Mouse (Mus musculus): ENCODE measurements at regions not wholly inside any gene's neighbourhood (a gene's known extent, or its start where the extent isn't known, plus 50 kb on each side); places are given as distances from the start of the nearest gene placed in this dataset.

DNA sequence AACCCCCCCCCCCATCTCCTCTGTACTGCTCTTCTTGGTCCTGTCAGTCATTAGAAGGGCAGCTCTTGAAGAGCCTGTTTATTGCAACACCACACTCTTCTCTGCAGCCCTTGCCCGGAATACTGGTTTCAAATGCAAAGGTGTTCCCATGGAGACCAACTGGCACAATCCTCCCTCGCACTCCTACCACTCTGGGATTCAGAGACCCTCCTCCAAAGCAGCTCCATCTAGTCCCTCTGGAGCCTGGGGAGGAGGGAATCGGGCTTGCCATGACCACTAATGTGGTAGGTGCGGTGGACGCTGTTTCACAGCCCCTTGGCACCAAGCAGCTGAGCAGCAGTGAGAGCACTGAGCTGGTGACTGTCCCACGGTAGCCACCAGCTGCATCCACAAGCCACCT lies 83.1 kb downstream of the Stk35 start:
- no peak for DNase-seq
- intact Hi-C loops (cut with DNase I) = loop anchor here (2.0 kb wide), 1 partner anchor 283 kb away; no protein-coding TSS in a partner anchor

DNA sequence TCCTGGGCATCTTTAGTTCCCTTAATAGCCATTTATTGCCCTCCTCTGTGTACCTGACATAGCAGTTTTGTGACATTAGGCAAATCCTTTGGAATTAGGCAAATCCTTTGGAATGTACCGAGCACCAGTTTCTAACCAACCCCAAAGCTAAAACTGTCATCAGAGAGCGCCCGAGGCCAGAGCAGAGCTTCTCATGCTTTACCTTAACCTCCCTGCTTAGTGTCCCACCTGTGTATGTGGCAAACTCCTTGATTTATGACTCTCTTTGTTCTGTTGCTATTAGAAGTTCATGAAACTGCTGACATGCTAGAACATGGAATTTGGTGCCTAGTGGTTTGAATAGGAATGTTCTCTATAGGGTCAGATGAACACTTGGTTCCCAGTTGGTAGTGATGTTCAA lies 84.0 kb downstream of the Stk35 start:
- DNase-seq = no peak
- intact Hi-C loops (cut with DNase I) = no loop called here

DNA sequence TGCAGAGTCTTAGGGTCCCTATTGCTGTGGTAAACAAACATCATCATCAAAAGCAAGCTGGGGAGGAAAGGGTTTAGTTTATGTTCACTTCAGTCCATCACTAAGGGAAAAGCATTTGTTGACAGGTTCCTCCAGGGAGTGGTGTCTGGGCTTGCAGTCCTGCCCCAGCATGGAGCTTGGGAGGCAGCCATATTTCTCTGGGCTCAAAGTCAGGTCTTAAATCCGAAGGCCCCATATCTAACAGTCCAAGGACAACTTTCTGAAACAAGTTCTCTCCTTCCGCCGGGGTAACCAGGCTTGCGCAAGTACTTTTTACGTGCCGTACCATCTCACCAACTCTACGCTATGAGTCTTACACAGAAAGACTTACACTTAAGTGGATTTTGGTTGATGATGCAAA lies 85.2 kb downstream of the Stk35 start:
- DNase-seq = peak in 1 of 2 experiments; percentile 39

DNA sequence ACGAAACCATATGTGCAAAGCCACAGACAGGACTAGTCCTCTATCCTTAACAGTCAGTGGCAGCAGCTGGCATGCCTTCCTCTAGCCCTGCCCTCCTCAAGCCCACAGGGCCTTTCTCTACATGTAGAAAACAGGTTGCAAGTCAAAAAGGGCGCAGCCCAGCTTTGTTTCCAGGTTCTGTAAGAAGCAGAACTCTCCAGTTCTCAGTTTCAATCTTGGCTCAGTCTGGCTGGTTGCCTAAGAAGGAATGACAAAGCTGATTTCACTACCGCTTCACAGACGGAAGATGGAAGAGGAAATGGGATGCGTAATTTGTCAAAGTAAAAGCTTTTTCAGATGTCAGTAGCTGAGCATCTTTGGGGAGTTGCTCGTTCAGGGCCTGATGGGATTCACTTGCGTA lies 92.9 kb downstream of the Stk35 start:
- DNase-seq = peak; percentile 24 to 44
- intact Hi-C loops (cut with DNase I) = no loop called here

More for the DNA sequence above, 85.2 kb downstream of the Stk35 start:
- intact Hi-C loops (cut with DNase I) = no loop called here

DNA sequence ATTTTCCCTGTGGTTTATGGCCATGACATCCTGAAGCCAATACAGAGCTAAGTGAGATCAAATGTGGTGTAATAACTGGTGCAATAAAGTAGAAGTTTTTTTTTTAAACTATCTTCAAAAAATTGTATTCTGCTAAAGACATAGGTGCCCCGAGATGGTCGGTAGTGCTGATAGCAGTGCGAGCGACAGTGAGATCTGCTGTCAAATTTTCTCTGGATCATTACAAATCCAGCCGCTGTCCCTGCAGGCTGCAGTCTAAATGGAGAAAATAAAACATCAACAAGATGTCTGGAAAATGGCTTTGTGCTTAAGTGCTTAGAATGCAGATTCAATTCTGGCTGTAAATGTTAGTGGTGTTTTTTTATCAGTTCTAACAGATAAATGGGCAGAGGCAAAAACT lies 93.5 kb downstream of the Stk35 start:
- DNase-seq = no peak

DNA sequence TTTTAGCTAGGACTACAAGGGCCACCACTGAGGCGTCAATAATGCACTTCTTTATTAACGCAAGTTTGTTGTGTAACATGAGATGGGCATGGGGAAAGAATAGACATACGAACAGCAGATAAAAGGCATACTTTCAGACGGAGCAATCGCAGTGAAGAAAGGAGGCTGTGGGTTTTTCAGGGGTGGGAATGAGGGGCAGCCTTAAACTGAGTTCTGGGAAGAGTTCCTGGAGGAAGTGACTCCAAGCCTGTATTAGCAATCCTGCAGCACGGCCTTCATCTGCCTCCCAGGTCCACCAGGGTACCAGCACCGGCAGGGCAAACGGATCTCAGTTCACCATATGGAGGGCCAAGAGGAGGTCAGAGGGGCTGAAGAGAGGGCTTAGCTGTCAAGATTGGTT lies 94.6 kb downstream of the Stk35 start:
- intact Hi-C loops (cut with DNase I) = no loop called here

More for the DNA sequence above, 93.5 kb downstream of the Stk35 start:
- intact Hi-C loops (cut with DNase I) = no loop called here

DNA sequence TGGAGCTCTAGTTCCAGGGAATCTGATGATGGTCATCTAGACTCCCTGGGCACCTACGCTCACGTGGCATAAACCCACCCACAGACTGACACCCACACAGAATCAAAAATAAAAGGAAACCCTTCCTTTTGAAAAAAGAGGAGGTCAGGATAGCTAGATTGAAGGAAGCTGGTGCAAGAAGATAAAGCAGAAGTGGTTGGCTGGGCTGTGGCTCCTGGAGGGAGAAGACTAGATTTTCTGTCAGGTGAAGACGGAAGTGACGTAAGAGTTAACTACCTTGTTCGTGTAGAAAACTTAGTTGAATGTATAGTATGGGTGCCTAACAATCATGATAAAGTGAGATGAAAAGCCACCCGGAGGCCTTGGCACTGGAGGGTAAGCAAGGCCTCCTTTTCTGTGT lies 95.1 kb downstream of the Stk35 start:
- no peak for DNase-seq
- intact Hi-C loops (cut with DNase I) = no loop called here

More for the DNA sequence above, 94.6 kb downstream of the Stk35 start:
- DNase-seq = no peak

DNA sequence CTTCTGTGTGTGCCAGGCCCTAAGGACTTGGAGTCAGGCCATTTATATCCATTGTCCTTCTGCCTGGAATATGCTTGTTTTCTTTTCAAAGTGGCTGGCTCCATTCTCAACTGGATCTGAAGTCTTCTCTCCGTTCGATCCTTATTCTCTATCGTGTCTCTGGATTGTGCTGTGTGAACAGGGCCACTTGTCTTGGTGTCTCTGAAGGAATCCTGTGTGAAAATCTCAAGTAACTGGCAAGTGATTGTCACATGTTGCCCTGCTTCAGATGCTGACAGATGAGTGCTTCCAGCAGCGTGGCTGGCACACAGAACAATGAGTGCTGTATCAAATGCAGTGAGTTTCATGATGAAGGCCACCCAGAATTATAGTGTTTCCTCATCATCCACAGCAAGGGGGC lies 96.4 kb downstream of the Stk35 start:
- intact Hi-C loops (cut with DNase I) = no loop called here

DNA sequence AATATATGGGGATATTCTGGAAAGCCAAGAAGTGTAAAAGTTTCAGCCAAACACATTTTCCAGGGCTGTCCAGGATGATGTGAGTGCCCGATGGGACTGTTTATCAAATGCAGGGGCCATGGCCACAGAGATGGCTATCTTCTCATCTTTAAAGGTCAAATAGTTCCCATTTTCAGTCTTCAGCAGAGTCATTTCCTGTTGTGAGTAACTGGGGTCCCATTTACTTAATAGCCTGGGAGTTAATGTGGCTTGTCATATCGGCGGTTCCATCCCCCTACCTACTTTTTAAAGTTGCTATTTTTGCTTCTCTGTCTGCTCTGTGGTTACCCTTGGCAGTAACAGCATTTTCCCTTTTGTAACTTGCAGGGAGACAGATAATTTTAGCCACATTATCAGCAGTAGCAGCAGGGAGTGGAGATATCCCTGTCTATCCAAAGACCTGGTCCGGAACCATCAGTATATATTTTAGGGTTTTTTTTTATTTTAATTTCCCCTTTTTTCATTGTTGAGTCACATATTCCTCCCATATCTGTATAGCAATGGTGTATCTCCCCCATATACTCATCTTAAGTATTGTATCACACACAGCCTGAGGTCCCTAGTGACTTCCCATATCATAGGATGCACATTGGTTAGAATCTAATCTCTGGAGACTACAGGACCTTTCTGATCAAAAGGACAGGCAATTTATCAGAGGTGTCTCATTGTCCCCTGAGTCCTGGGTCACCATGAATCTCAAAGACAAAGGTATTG lies 103.2 kb downstream of the Stk35 start:
- intact Hi-C loops (cut with DNase I) = loop anchor here (2.0 kb wide), 1 partner anchor 23 kb away; no protein-coding TSS in a partner anchor
- DNase-seq = no peak

More for the DNA sequence above, 96.4 kb downstream of the Stk35 start:
- DNase-seq = no peak

DNA sequence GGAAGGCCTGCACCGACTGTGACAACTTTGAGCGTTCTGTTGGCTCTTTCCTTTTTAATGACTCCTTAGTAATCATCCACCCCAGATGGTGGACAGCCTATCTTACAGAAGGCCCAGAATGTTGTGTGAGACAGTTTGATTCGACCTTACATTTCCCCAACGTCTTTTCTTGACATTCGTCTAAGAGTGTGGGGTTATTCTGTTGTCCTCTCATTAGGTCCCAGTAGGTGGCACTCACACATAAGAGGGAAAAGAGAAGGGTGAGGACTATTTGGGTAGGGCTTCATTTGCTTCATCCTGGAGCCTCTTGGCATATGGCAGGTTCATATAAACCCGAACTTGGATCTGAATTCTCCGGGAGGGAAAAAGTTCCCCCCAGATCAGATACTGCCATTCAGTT lies 104.4 kb downstream of the Stk35 start:
- no peak for DNase-seq
- intact Hi-C loops (cut with DNase I) = loop anchor here (2.0 to 5.0 kb wide), 2 partner anchors 24 to 263 kb away; no protein-coding TSS in a partner anchor

DNA sequence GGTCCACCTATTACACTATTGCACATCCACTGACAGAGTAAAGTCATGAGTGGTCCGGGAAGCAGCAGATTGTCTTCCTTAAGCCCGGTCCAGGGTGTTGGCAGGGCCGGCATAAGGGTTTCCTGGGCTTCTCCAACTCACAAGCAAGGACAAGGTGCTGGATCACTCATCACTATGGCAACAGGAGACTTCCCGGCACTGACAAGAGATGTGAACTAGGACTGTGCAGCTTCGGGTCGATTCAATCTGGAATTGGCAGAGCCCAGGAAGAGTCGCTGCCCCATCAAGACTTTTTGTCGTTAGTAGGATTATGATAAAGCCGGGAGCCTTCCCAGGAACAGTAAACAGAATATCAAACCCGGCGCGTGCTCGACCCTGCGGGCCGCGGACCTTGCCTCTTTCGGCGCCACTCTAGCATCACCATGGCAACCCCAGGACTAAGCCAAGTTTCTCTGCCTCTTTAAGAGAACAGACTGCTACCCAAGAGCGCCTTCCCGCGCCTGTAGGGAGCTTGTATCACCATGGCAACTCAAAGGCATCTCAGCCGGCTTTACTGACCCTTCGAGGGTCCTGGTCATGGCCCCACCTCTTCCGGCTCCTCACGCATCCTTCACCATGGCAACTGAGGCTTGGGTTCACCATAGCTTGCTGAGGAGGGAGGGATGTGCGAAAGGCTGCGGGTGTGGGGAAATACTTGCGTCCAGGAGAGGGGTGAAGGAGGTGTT lies 103.3 kb upstream of the Tgm3 start:
- no peak for DNase-seq
- intact Hi-C loops (cut with DNase I) = loop anchor here (5.0 kb wide), 1 partner anchor 258 kb away; no protein-coding TSS in a partner anchor

DNA sequence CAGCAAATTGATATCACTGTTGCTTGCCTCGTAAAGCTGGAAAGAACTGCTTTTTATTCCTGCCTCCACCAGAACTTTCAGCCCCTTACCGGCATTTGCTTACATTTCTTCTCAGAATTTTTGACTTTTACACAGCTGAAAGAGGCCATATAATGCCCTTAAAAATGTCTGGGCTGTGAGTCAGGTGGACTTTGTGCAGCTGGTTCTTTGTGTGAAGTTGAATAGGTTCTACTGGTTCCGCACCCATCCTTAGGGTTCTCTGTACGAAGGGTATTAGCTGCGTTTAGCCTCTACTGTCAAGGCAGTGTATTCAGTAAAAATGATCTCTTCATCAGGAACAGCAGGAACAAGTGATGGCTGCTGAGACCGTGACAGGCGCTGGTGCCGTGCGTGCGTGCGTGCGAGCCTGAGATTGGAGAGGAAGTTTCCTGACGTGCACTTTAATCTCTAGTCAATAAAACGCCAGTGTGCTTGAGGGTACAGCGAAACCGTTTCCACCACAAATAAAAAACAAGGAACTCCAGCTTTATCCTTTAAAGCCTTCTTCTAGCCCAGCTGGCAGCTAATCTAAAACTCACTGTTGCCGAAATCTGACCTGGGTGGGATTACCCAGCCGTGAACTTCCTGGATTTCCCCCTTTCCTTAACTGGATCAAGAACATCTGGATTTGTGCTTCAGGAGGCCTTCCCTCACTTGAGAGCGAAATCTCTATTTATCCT lies 100.8 kb upstream of the Tgm3 start:
- intact Hi-C loops (cut with DNase I) = no loop called here
- no peak for DNase-seq

DNA sequence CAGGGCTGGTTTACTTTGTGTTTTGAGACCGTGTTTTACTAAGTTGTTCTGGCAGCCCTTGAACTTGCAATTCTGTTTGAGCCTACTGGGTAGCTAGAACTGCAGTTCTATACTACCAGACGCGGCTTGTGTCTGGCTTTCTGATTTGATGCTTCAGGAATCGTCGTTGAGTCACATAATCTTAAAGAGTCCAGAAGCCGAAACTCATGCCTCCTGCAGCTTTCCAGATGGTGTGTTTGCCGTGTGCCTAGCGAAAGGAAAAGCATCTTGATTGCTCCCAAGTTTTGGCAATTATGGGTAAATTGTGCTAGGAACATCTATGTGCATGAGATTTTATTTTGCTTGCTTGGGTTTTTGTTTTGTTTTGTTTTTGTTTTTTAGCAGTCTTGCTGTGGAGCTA lies 99.6 kb upstream of the Tgm3 start:
- DNase-seq = no peak

DNA sequence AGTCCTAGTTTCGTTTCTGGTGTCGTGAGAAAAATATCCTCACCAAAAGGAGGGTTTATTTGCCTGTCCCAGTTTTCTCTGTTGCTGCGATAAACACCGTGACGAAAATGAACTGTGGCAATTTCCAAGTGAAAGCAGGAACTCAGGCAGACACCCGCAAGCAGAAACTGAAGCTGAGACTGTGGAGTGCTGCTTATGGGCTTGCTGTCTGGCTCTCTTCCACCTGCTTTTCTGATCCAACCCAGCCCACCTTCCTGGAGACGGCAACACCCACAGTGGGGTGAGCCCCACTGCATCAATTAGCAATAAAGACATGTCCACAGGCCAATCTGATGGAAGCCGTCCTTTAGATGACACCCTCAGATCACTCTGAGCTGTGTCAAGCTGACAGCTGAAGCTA lies 97.9 kb upstream of the Tgm3 start:
- intact Hi-C loops (cut with DNase I) = no loop called here
- DNase-seq = no peak

More for the DNA sequence above, 99.6 kb upstream of the Tgm3 start:
- intact Hi-C loops (cut with DNase I) = no loop called here

DNA sequence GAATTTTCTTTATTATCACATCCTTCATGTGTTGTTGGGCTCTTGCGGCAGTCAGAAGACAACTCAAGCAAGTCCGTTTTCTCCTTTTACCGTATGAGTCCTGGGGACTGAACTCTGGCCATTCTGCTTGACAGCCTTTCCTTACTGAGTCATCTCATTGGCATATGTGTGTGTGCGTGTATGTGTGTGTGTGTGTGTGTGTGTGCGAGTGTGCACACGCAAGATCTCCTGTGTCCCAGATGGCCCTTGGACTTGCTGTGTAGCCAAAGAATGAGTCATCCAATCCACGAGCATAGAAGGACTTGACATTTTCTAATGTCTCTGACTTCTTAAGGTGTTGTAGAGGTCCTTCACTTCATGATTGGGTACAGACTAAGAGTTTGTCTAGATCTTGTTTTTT lies 95.7 kb upstream of the Tgm3 start:
- intact Hi-C loops (cut with DNase I) = no loop called here
- DNase-seq = no peak

DNA sequence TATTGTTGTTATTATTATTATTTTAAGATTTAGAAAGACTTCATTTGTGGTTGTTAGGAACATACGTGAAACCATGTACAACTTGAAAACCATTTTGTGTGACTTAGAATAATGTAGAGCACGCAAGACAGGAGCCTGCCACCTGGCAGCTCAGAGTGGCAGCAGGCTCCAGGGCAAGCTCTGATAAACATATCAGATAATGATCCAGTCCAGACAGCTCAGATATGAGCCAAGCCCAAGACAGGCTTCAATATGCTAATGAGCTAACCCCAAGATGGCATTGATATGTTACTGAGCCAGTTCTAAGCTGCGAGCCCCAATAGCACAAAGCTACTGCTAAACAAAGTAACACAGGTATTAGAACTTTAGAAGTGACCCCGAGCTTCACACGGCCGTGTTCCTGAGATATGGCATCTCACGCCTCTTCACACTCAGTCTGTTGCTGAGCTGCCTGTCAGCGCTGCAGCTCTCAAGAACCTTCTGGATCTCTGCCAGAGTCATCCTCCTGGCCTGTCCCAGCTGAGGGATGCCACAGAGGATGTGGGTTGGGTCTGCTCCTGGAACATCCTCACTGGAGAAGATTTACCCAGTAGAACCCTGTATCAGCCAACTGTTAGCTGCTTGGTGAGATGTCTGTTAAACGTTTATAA lies 93.9 kb upstream of the Tgm3 start:
- intact Hi-C loops (cut with DNase I) = no loop called here

DNA sequence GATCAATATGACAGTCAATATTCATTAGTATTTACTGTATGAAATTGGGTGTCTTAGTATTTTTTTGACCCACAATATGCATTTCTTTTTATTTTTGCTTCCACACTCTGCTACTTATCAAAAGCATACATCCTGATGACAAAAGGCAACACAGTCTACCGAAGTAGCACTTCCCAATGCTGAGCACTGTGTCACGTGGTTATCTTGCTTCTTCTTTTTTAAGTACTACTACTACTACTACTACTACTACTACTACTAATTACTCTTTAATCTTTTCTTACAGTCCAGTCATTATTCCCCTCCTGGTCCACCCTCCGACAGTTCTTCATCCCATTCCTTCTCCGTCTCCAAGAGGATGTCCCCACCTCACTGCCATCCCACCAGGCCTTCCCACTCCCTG lies 92.6 kb upstream of the Tgm3 start:
- intact Hi-C loops (cut with DNase I) = no loop called here
- DNase-seq = no peak

More for the DNA sequence above, 93.9 kb upstream of the Tgm3 start:
- DNase-seq = no peak

DNA sequence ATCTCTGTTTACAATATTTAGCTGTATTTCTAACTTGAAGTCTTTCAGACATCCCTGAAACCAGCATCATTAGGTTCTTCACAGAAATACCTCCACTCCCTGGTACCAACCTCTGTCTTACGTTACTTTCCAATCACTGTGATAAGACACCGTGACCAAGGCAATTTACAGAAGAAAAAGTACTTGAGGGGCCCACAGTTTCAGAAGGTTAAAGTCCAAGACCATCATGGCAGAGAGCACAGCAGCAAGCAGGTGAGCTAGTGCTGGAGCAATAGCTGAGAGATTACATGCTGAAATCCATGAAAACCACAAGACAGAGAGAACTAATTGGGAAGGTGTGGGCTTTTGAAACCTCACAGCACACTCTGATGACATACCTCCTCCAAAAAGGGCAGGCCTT lies 84.9 kb upstream of the Tgm3 start:
- DNase-seq = no peak
- intact Hi-C loops (cut with DNase I) = no loop called here

DNA sequence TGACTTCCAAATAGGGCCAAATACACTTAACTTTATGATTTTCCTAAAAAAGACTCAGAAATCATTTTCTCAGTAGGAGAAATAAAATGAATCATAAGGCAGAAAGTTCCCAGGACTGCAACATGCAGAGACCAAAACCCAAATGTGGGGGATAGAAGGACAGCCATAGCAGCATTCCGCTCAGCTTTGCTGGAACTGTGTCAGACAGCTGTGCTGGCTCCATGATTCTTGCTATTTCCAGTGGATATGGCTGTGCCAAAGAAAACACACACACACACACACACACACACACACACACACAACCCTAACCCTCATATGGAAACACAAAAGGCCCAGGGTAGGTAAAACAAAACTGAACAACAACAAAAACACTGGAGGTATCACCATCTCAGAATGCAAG lies 78.6 kb upstream of the Tgm3 start:
- no peak for DNase-seq

DNA sequence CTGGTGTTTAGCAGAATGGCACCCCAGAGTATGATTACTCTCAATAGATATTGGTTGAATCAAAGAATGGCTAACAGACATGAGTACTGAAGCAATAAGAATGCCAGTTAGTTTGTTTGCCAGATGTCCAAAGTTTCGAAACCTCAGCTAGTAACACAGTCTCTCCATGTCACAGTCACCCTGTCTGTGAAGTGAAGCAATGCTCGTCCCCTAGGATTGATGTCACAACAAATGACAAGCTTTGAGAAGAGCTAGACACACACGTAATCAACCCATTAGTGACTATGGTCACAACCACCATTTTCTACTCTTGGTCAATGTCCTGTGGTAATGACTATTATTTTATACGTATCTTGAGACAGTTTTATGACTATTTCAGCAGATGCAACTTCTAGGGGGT lies 69.3 kb upstream of the Tgm3 start:
- DNase-seq = no peak
- intact Hi-C loops (cut with DNase I) = no loop called here

More for the DNA sequence above, 78.6 kb upstream of the Tgm3 start:
- intact Hi-C loops (cut with DNase I) = no loop called here
